Mouse (Mus musculus): Measurements from ENCODE around the gene Krtap31-1. TPM values are rescaled to one million over a fixed set of nuclear protein-coding genes. Genes with fewer than 3 reads are reported as not detected.
"Not testable (repeated sequence)": the region's sequence is repeated elsewhere in the genome, so short reads cannot be mapped to it uniquely, and the experiment has no call there.

Krtap31-1 gene
- not detected in 2 replicates for polyA plus RNA-seq (2012; ENCODE audit: insufficient read depth, low replicate concordance)

DNA sequence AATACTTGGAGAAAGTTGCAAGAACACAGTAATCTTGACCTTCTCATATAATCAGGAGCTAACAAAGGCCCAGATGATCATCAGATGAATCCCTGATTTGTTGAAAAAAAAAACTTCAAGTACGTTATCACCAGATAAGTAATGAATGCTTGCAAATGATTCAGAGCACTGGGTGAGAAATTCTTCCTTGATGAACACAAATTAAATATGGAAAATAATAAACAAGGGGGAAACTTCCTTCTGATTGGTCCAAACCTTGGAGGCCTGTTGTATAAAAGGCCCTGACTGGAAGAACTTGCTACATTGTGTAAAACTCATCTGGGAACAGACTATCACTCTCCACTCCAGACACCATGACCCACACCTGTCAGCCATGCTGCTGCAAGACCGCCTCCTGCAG, at the start of gene Krtap31-1:
Krtap31-1 (plus strand) TSS at position 301 of the 400 bp plus-strand sequence.
- Histone ChIP-seq H3K4me3 (replicated peaks) (no peak within 1 kb of the TSS), H3K36me3 (replicated peaks; ENCODE audit: low read length) (no peaks in the 10 kb centered on the region), H3K27me3 (replicated peaks) (no peaks in the 10 kb centered on the region), H3K4me1 (no peaks in the 10 kb centered on the region), H3K9me3 (no peaks in the 10 kb centered on the region)
- TF ChIP-seq GATA1 (IDR thresholded peaks at IDR 0.05; ENCODE audit: borderline replicate concordance, low read length) (no peak), FLI1 (IDR thresholded peaks at IDR 0.05; ENCODE audit: low read length) (no peak)

DNA sequence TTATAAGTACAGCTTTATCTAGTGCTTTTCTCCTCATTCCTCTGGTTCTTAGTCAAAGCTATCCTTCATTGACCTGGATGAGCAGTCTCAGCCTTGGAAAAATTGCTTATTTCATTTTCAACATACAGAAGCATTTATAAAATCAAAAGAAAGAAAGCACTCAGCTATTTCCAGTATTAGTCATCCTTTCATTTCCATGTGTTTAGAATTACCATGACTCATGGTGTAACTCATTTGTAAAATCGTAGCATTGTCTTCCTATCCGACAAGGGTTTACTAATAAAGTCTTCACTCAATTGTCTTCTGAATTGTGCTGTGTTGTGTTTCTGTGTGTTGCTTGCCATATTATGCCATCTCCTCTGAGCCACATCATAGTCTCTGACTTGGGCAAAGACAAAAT, 49.0 kb upstream of the Krtap31-1 start:
- Histone ChIP-seq H3K36me3 (replicated peaks; ENCODE audit: low read length) (no peaks in the 10 kb centered on the region), H3K9me3 (no peaks in the 10 kb centered on the region)

GRCm38 (mm10) chr11:99864176-99864575, 43.5 kb upstream of the Krtap31-1 start, which contains the start of gene Gm11559:
Gene Gm11559 (plus strand): TSS chr11:99864476.
- H3K4me3 ChIP-seq (replicated peaks); H3K4me1 ChIP-seq; H3K36me3 ChIP-seq (replicated peaks; ENCODE audit: low read length); H3K9me3 ChIP-seq; H3K27me3 ChIP-seq (replicated peaks): not testable (repeated sequence)

More for the DNA sequence above, 49.0 kb upstream of the Krtap31-1 start:
- no peaks in the 10 kb centered on the region for H3K4me1 ChIP-seq
- no peaks in the 10 kb centered on the region for H3K27me3 ChIP-seq (replicated peaks)
- TF ChIP-seq FLI1 (IDR thresholded peaks at IDR 0.05; ENCODE audit: low read length) (no peak), GATA1 (IDR thresholded peaks at IDR 0.05; ENCODE audit: borderline replicate concordance, low read length) (no peak)
- H3K4me3 ChIP-seq (replicated peaks), result no peak overlapping the region

DNA sequence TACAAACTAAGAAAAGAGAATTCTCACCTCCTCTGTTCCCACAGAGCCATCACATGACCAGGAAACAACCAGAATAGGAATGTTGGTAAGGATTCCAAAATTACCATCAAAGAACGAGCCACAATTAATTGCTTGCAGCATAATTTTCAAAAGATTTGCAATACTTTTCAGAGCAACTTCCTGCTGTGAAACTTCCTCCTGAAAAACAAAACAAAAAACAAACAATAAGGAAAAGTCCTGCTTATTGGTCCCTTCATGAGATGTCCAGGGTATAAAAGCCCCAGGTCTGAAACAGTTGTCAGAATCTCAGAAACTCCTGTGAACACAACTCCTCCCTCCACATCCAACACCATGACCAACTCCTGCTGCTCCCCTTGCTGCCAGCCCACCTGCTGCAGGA, 34.6 kb upstream of the Krtap31-1 start, which contains the start of gene Krtap9-1:
Krtap9-1 (plus strand) TSS at position 301 of the 400 bp plus-strand sequence.
- H3K27me3 ChIP-seq (replicated peaks); H3K9me3 ChIP-seq; H3K4me1 ChIP-seq; H3K36me3 ChIP-seq (replicated peaks; ENCODE audit: low read length); H3K4me3 ChIP-seq (replicated peaks): not testable (repeated sequence)

DNA sequence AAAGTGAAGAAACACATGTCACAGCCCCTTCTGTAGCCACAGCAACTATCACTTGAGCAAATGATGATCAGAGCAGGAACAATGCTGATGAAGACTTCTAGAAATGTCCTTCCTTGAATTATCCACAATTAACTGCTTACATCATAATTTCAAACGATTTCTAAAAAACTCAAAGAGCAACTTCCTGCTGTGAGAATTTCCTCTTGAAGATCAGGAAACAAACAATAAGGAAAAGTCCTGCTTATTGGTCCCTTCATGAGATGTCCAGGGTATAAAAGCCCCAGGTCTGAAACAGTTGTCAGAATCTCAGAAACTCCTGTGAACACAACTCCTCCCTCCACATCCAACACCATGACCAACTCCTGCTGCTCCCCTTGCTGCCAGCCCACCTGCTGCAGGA, 28.8 kb upstream of the Krtap31-1 start, which contains the start of gene Gm11567:
Gm11567 (plus strand) TSS at position 301 of the 400 bp plus-strand sequence.
- H3K36me3 ChIP-seq (replicated peaks; ENCODE audit: low read length); H3K4me1 ChIP-seq: not testable (repeated sequence)

GRCm38 (mm10) chr11:99914451-99914850, 6.7 kb downstream of the Krtap31-1 start, which contains the start of gene Gm11565:
Gene Gm11565 (plus strand): TSS chr11:99914751.
- Histone ChIP-seq H3K4me3 (replicated peaks) (peak within 1 kb of the TSS; percentile 18), H3K36me3 (replicated peaks; ENCODE audit: low read length) (no peaks in the 10 kb centered on the region), H3K27me3 (replicated peaks) (no peaks in the 10 kb centered on the region), H3K4me1 (no peaks in the 10 kb centered on the region), H3K9me3 (no peaks in the 10 kb centered on the region)
- TF ChIP-seq FLI1 (IDR thresholded peaks at IDR 0.05; ENCODE audit: low read length) (no peak), GATA1 (IDR thresholded peaks at IDR 0.05; ENCODE audit: borderline replicate concordance, low read length) (no peak)

More for the DNA sequence above, 28.8 kb upstream of the Krtap31-1 start, which contains the start of gene Gm11567:
- not testable (repeated sequence) for H3K9me3 ChIP-seq; H3K27me3 ChIP-seq (replicated peaks); H3K4me3 ChIP-seq (replicated peaks)

DNA sequence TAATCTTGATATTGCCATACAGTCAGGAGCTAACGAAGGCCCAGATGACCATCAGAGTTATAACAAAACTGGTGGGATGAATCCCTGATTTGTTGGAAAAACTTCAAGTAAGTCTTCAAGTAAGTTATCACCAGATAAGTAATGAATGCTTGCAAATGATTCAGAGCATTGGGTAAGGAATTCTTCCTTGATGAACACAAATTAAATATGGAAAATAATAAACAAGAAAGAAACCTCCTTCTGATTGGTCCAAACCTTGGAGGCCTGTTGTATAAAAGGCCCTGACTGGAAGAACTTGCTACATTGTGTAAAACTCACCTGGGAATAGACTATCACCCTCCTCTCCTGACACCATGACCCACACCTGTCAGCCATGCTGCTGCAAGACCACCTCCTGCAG, 28.3 kb downstream of the Krtap31-1 start, which contains the start of gene Krtap31-2:
Krtap31-2 (plus strand) TSS at position 301 of the 400 bp plus-strand sequence.
- H3K9me3 ChIP-seq, result peaks cover 10% of the 10 kb centered on the region
- no peaks in the 10 kb centered on the region for H3K36me3 ChIP-seq (replicated peaks; ENCODE audit: low read length)
- H3K4me3 ChIP-seq (replicated peaks), result no peak within 1 kb of the TSS
- H3K27me3 ChIP-seq (replicated peaks), result no peaks in the 10 kb centered on the region
- no peaks in the 10 kb centered on the region for H3K4me1 ChIP-seq
- TF ChIP-seq GATA1 (IDR thresholded peaks at IDR 0.05; ENCODE audit: borderline replicate concordance, low read length) (no peak), FLI1 (IDR thresholded peaks at IDR 0.05; ENCODE audit: low read length) (no peak)

GRCm38 (mm10) chr11:99937751-99938264, 30.1 kb downstream of the Krtap31-1 start:
- TF ChIP-seq FLI1 (IDR thresholded peaks at IDR 0.05; ENCODE audit: low read length) (no peak), GATA1 (IDR thresholded peaks at IDR 0.05; ENCODE audit: borderline replicate concordance, low read length) (no peak)
- no peaks in the 10 kb centered on the region for H3K27me3 ChIP-seq (replicated peaks)

DNA sequence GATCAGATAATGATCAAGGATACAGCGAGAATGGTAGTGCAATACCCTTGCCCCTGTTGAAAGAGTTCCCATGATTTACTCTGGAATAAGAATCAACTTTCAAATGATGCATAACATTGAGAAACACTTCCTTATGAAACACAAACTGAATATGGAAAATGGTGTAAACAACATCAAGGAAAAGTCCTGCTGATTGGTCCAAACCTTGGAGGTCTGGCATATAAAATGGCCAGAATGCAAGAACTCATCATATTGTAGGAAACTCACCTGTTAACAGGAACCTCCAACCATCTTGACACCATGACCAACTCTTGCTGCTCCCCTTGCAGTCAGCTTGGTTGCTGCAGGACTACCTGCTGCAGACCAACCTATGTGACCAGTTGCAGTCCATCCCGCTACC, 40.5 kb downstream of the Krtap31-1 start, which contains the start of gene Krtap9-5:
Krtap9-5 (plus strand) TSS at position 301 of the 400 bp plus-strand sequence.
- no peaks in the 10 kb centered on the region for H3K36me3 ChIP-seq (replicated peaks; ENCODE audit: low read length)
- no peaks in the 10 kb centered on the region for H3K4me1 ChIP-seq
- no peak within 1 kb of the TSS for H3K4me3 ChIP-seq (replicated peaks)
- no peaks in the 10 kb centered on the region for H3K27me3 ChIP-seq (replicated peaks)
- 0 out of 2 replicates have a peak, but pooled peaks cover 3% of the 10 kb centered on the region for H3K9me3 ChIP-seq
- no peak for TF ChIP-seq FLI1 (IDR thresholded peaks at IDR 0.05; ENCODE audit: low read length)
- no peak for TF ChIP-seq GATA1 (IDR thresholded peaks at IDR 0.05; ENCODE audit: borderline replicate concordance, low read length)

More at GRCm38 (mm10) chr11:99937751-99938264, 30.1 kb downstream of the Krtap31-1 start:
- H3K36me3 ChIP-seq (replicated peaks; ENCODE audit: low read length), result no peaks in the 10 kb centered on the region
- H3K4me1 ChIP-seq, result no peaks in the 10 kb centered on the region
- peaks cover 5% of the 10 kb centered on the region for H3K9me3 ChIP-seq
- H3K4me3 ChIP-seq (replicated peaks), result no peak overlapping the region

Other genes with a start within 250 kb of the Krtap31-1 start
- not detected in 2 replicates for gene Gm11563, start 249.0 kb upstream of the Krtap31-1 start, polyA plus RNA-seq (2012; ENCODE audit: insufficient read depth, low replicate concordance)
- gene Krtap4-6, start 242.0 kb upstream of the Krtap31-1 start, polyA plus RNA-seq (2012; ENCODE audit: insufficient read depth, low replicate concordance), result not detected in 2 replicates
- not detected in 2 replicates for gene Gm14190, start 217.2 kb upstream of the Krtap31-1 start, polyA plus RNA-seq (2012; ENCODE audit: insufficient read depth, low replicate concordance)
- gene Gm14180, start 173.6 kb upstream of the Krtap31-1 start, polyA plus RNA-seq (2012; ENCODE audit: insufficient read depth, low replicate concordance), result not detected in 2 replicates
- gene Gm11595, start 135.0 kb upstream of the Krtap31-1 start, polyA plus RNA-seq (2012; ENCODE audit: insufficient read depth, low replicate concordance), result not detected in 2 replicates
- gene Krtap4-8, start 127.2 kb upstream of the Krtap31-1 start, polyA plus RNA-seq (2012; ENCODE audit: insufficient read depth, low replicate concordance), result not detected in 2 replicates
- gene Krtap4-9, start 122.7 kb upstream of the Krtap31-1 start, polyA plus RNA-seq (2012; ENCODE audit: insufficient read depth, low replicate concordance), result not detected in 2 replicates
- not detected in 2 replicates for gene Gm11596, start 114.5 kb upstream of the Krtap31-1 start, polyA plus RNA-seq (2012; ENCODE audit: insufficient read depth, low replicate concordance)
- gene Gm11569, start 109.0 kb upstream of the Krtap31-1 start, polyA plus RNA-seq (2012; ENCODE audit: insufficient read depth, low replicate concordance), result not detected in 2 replicates
- gene Gm11554, start 103.5 kb upstream of the Krtap31-1 start, polyA plus RNA-seq (2012; ENCODE audit: insufficient read depth, low replicate concordance), result not detected in 2 replicates
- gene Krtap4-13, start 98.0 kb upstream of the Krtap31-1 start, polyA plus RNA-seq (2012; ENCODE audit: insufficient read depth, low replicate concordance), result not detected in 2 replicates
- gene Gm11564, start 92.3 kb upstream of the Krtap31-1 start, polyA plus RNA-seq (2012; ENCODE audit: insufficient read depth, low replicate concordance), result not detected in 2 replicates
- not detected in 2 replicates for gene 2300003K06Rik, start 69.9 kb upstream of the Krtap31-1 start, polyA plus RNA-seq (2012; ENCODE audit: insufficient read depth, low replicate concordance)
- gene Krtap4-16, start 56.3 kb upstream of the Krtap31-1 start, polyA plus RNA-seq (2012; ENCODE audit: insufficient read depth, low replicate concordance), result not detected in 2 replicates
- not detected in 2 replicates for gene Gm11568, start 50.0 kb upstream of the Krtap31-1 start, polyA plus RNA-seq (2012; ENCODE audit: insufficient read depth, low replicate concordance)
- not detected in 2 replicates for gene Gm11559, start 43.4 kb upstream of the Krtap31-1 start, polyA plus RNA-seq (2012; ENCODE audit: insufficient read depth, low replicate concordance)
- gene Krtap9-1, start 34.5 kb upstream of the Krtap31-1 start, polyA plus RNA-seq (2012; ENCODE audit: insufficient read depth, low replicate concordance), result not detected in 2 replicates
- gene Gm11567, start 28.7 kb upstream of the Krtap31-1 start, polyA plus RNA-seq (2012; ENCODE audit: insufficient read depth, low replicate concordance), result not detected in 2 replicates
- gene Gm11565, start 6.8 kb downstream of the Krtap31-1 start, polyA plus RNA-seq (2012; ENCODE audit: insufficient read depth, low replicate concordance), result not detected in 2 replicates
- gene Krtap31-2, start 28.4 kb downstream of the Krtap31-1 start, polyA plus RNA-seq (2012; ENCODE audit: insufficient read depth, low replicate concordance), result not detected in 2 replicates
- gene Krtap9-5, start 40.6 kb downstream of the Krtap31-1 start, polyA plus RNA-seq (2012; ENCODE audit: insufficient read depth, low replicate concordance), result not detected in 2 replicates
- gene Krtap29-1, start 71.1 kb downstream of the Krtap31-1 start, polyA plus RNA-seq (2012; ENCODE audit: insufficient read depth, low replicate concordance), result not detected in 2 replicates
- gene Krtap16-1, start 78.7 kb downstream of the Krtap31-1 start, polyA plus RNA-seq (2012; ENCODE audit: insufficient read depth, low replicate concordance), result not detected in 2 replicates
- not detected in 2 replicates for gene Krtap17-1, start 86.1 kb downstream of the Krtap31-1 start, polyA plus RNA-seq (2012; ENCODE audit: insufficient read depth, low replicate concordance)
- not detected in 2 replicates for gene Krt33a, start 108.3 kb downstream of the Krtap31-1 start, polyA plus RNA-seq (2012; ENCODE audit: insufficient read depth, low replicate concordance)
- gene Krt33b, start 121.9 kb downstream of the Krtap31-1 start, polyA plus RNA-seq (2012; ENCODE audit: insufficient read depth, low replicate concordance), result not detected in 2 replicates
- not detected in 2 replicates for gene Krt34, start 133.6 kb downstream of the Krtap31-1 start, polyA plus RNA-seq (2012; ENCODE audit: insufficient read depth, low replicate concordance)
- not detected in 2 replicates for gene Krt31, start 142.6 kb downstream of the Krtap31-1 start, polyA plus RNA-seq (2012; ENCODE audit: insufficient read depth, low replicate concordance)
- gene Krt32, start 180.3 kb downstream of the Krtap31-1 start, polyA plus RNA-seq (2012; ENCODE audit: insufficient read depth, low replicate concordance), result not detected in 2 replicates
- not detected in 2 replicates for gene Krt35, start 188.3 kb downstream of the Krtap31-1 start, polyA plus RNA-seq (2012; ENCODE audit: insufficient read depth, low replicate concordance)
- not detected in 2 replicates for gene Krt36, start 197.7 kb downstream of the Krtap31-1 start, polyA plus RNA-seq (2012; ENCODE audit: insufficient read depth, low replicate concordance)
- gene Krt13, start 213.6 kb downstream of the Krtap31-1 start, polyA plus RNA-seq (2012; ENCODE audit: insufficient read depth, low replicate concordance), result not detected in 2 replicates
- gene Krt15, start 228.0 kb downstream of the Krtap31-1 start, polyA plus RNA-seq (2012; ENCODE audit: insufficient read depth, low replicate concordance), result not detected in 2 replicates
- gene Krt19, start 240.7 kb downstream of the Krtap31-1 start, polyA plus RNA-seq (2012; ENCODE audit: insufficient read depth, low replicate concordance), result not detected in 2 replicates

Data from megakaryocyte, embryonic 14.5 days (primary cell).